In the genomic region with DNA sequence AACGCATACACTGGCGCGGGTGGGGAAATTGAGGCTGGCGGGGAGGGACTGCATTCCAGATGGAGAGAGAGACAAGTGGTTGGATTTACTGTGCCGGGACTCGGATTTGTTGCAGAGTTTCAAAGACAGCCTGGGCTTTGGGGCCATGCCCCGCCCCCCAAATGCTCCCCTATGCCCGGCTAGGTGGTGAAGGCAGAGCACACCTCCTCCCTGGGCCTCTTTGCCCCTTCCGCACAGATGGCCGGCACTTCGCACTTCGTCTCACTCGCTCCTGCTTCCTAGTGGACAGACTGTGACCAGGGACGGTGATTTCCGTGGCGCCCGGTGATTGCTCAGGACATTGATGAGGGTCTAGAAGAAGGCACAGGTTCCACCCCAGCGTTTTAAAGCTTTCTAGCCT, we compare ENCODE assay signal across 7 mouse cellular contexts. TPM values are rescaled to one million over a fixed set of nuclear protein-coding genes. Genes with fewer than 3 reads are reported as not detected.
A peak's percentile ranks its signal among the peaks of the same experiment; 100 is the strongest.
DNase-seq lines count a peak whose midpoint lies in the region; ATAC-seq and TF ChIP-seq lines count a peak whose summit lies in the region.

No protein-coding gene starts in this region.

- H3K36me3 ChIP-seq in spleen, adult 2 months (ENCODE audit: control insufficient read depth, insufficient read depth, low read length), result no peaks in the 10 kb centered on the region
- H3K36me3 ChIP-seq in embryonic facial prominence, embryonic 10.5 days (replicated peaks), result no peaks in the 10 kb centered on the region
- no peaks in the 10 kb centered on the region for H3K36me3 ChIP-seq in stomach, postnatal 0 days (ENCODE audit: control insufficient read depth, insufficient read depth, low read length)

- peak overlapping the region; percentile 55; the same call in 1 of the 2 replicates for H3K27ac ChIP-seq in spleen, adult 2 months (ENCODE audit: insufficient read depth, low read length)
- peak overlapping the region; percentile 73 for H3K27ac ChIP-seq in embryonic facial prominence, embryonic 10.5 days (replicated peaks)
- peak overlapping the region; percentile 80 for H3K27ac ChIP-seq in stomach, postnatal 0 days (replicated peaks)

- 0 out of 2 replicates have a peak, but pooled peaks cover 2% of the 10 kb centered on the region for H3K27me3 ChIP-seq in spleen, adult 2 months (ENCODE audit: control insufficient read depth, insufficient read depth, low read length)
- peaks cover 73% of the 10 kb centered on the region for H3K27me3 ChIP-seq in embryonic facial prominence, embryonic 10.5 days (replicated peaks; ENCODE audit: low read depth, poor library complexity, severe bottlenecking)
- 0 out of 2 replicates have a peak, but pooled peaks cover 2% of the 10 kb centered on the region for H3K27me3 ChIP-seq in stomach, postnatal 0 days (ENCODE audit: control insufficient read depth, insufficient read depth, low read length)

- H3K4me1 ChIP-seq in spleen, adult 2 months (ENCODE audit: control insufficient read depth, insufficient read depth, insufficient read length), result peaks cover 10% of the 10 kb centered on the region
- H3K4me1 ChIP-seq in embryonic facial prominence, embryonic 10.5 days, result peaks cover 63% of the 10 kb centered on the region
- H3K4me1 ChIP-seq in stomach, postnatal 0 days (replicated peaks; ENCODE audit: control insufficient read depth, insufficient read depth), result peaks cover 5% of the 10 kb centered on the region; the same call in 1 of the 2 replicates

- H3K9ac ChIP-seq in stomach, postnatal 0 days (ENCODE audit: low read length), result peak overlapping the region; percentile 66

- WGBS in spleen, adult 2 months, result 2% methylated on average over 18 of the region's 18 CpGs
- under 1% methylated on average over 18 of the region's 18 CpGs for WGBS in embryonic facial prominence, embryonic 10.5 days
- 3% methylated on average over 18 of the region's 18 CpGs for WGBS in stomach, postnatal 0 days

- no peaks in the 10 kb centered on the region for H3K9me3 ChIP-seq in embryonic facial prominence, embryonic 10.5 days
- no peaks in the 10 kb centered on the region for H3K9me3 ChIP-seq in stomach, postnatal 0 days (ENCODE audit: control insufficient read depth, low read length)

- H3K4me2 ChIP-seq in stomach, postnatal 0 days (replicated peaks; ENCODE audit: low read depth), result peak overlapping the region; percentile 89

- no peak for TF ChIP-seq EP300 in stomach, postnatal 0 days (optimal IDR thresholded peaks at IDR 0.05)

- peak; percentile 11 for ATAC-seq in inflammation-experienced regulatory T-cells, adult 6 months
- peak; percentile 59 for ATAC-seq in stomach, postnatal 0 days (ENCODE audit: low FRiP score, low TSS enrichment)

- H3K4me3 ChIP-seq in spleen, adult 2 months (ENCODE audit: extremely low read depth, insufficient read depth, insufficient read length), result peak overlapping the region; percentile 58
- peak overlapping the region; percentile 66 for H3K4me3 ChIP-seq in embryonic facial prominence, embryonic 10.5 days
- H3K4me3 ChIP-seq in stomach, postnatal 0 days (ENCODE audit: low read depth, low read length), result peak overlapping the region; percentile 50

- DNase-seq in spleen, adult 2 months (ENCODE audit: low read depth in 1 of 2, low spot score in 2 of 2), result peak in 1 of 2 experiments; percentile 38
- no peak for DNase-seq in spleen, adult 12 weeks (ENCODE audit: low spot score)
- peak; percentile 53 for DNase-seq in embryonic facial prominence, embryonic 10.5 days (ENCODE audit: low spot score)
- DNase-seq in lung, postnatal 14 days, result peak; percentile 65
- DNase-seq in stomach, postnatal 0 days (ENCODE audit: low spot score), result peak; percentile 64
- no peak for DNase-seq in frontal cortex, postnatal 14 days (ENCODE audit: low spot score in 2 of 2)

- no peak for TF ChIP-seq CTCF in spleen, adult 2 months (IDR thresholded peaks at IDR 0.05; ENCODE audit: extremely low read depth, insufficient read depth, insufficient read length, insufficient replicate concordance)
- TF ChIP-seq CTCF in stomach, postnatal 0 days (IDR thresholded peaks at IDR 0.05; ENCODE audit: low read depth), result peak; percentile 52

- TF ChIP-seq POLR2A in spleen, adult 2 months (IDR thresholded peaks at IDR 0.05; ENCODE audit: low read depth, low read length), result no peak

RNA-seq across cellular contexts. Expression of a gene that starts 0.4 kb away (rescaled TPM):
- 28.8 and 33.6 TPM in 2 replicates for polyA plus RNA-seq in spleen, adult 2 months (2012; rRNA removed)
- 5.5 and 5.9 TPM in 2 replicates for polyA plus RNA-seq in embryonic facial prominence, embryonic 10.5 days (2016; fragmentation: Nextera tagmentation; extraction: Ambion mirVana)
- not detected for polyA plus RNA-seq in inflammation-experienced regulatory T-cells, adult 6 months (2017; shearing (Covaris generic))
- polyA plus RNA-seq in stomach, postnatal 0 days (2015; fragmentation: Nextera tagmentation; extraction: Ambion mirVana), result 3.2 and 4.2 TPM in 2 replicates

RNA-seq across cellular contexts. Expression of a gene that starts 10.1 kb away (rescaled TPM):
- polyA plus RNA-seq in spleen, adult 2 months (2012; rRNA removed), result 94.0 and 117 TPM in 2 replicates
- polyA plus RNA-seq in embryonic facial prominence, embryonic 10.5 days (2016; fragmentation: Nextera tagmentation; extraction: Ambion mirVana), result 17.8 and 18.9 TPM in 2 replicates
- 10 to 100 TPM; 30.1 to 34.1 (median 30.8) TPM for polyA plus RNA-seq in inflammation-experienced regulatory T-cells, adult 6 months (2017; shearing (Covaris generic))
- polyA plus RNA-seq in stomach, postnatal 0 days (2015; fragmentation: Nextera tagmentation; extraction: Ambion mirVana), result 36.7 and 40.7 TPM in 2 replicates

RNA-seq across cellular contexts. Expression of a gene that starts 37.1 kb away (rescaled TPM):
- 3.0 and 4.1 TPM in 2 replicates for polyA plus RNA-seq in spleen, adult 2 months (2012; rRNA removed)
- polyA plus RNA-seq in embryonic facial prominence, embryonic 10.5 days (2016; fragmentation: Nextera tagmentation; extraction: Ambion mirVana), result 0.06 TPM in 1 of 2 replicates, not detected in the other
- polyA plus RNA-seq in inflammation-experienced regulatory T-cells, adult 6 months (2017; shearing (Covaris generic)), result not detected
- 37.0 and 38.3 TPM in 2 replicates for polyA plus RNA-seq in stomach, postnatal 0 days (2015; fragmentation: Nextera tagmentation; extraction: Ambion mirVana)

Comparison
In these comparisons a context has a peak if more than half of its experiments do, and no peak if none do; other contexts are left out.
1. DNase-seq: peak in embryonic facial prominence, embryonic 10.5 days (single experiment), lung, postnatal 14 days (single experiment) and stomach, postnatal 0 days (single experiment); none in spleen, adult 12 weeks (single experiment) and frontal cortex, postnatal 14 days (0 of 2).
2. Peak in every context shown above with its lines, with median percentiles within 50 percentile points of each other: H3K27ac ChIP-seq and H3K4me3 ChIP-seq.